Mouse (Mus musculus) megakaryocyte-erythroid progenitor cell, adult 5-6 weeks (primary cell): ENCODE measurements around the gene Zfand3. TPM values are rescaled to one million over a fixed set of nuclear protein-coding genes. Genes with fewer than 3 reads are reported as not detected.

Experiments used
- ATAC-seq: replicated peaks from 2 replicates; pipeline ENCODE4 v1.8.0; 2016; ENCODE audit warnings: mild to moderate bottlenecking, inconsistent platforms; ENCODE audit not compliant: severe bottlenecking, poor library complexity, low FRiP score, low TSS enrichment
- total RNA-seq, 2 experiments: library from RNA; stranded (forward) in 1 of 2; stranded (reverse) in 1 of 2; fragments of 200-1000, 215-1000 nt in 1 of 2; fragments of >200 nt in 1 of 2; fragmentation: Nextera tagmentation in 1 of 2; gene quantifications; 2 replicates each; pipeline ENCODE4 v1.2.3; 2014 to 2017

Zfand3 gene
- total RNA-seq, 2 experiments from 2014 or later = 4.9 to 9.5 TPM

- ATAC-seq = no peak
Measured at GRCm38 (mm10) chr17:30134955-30135735, 130.6 kb downstream of the Zfand3 start.

DNA sequence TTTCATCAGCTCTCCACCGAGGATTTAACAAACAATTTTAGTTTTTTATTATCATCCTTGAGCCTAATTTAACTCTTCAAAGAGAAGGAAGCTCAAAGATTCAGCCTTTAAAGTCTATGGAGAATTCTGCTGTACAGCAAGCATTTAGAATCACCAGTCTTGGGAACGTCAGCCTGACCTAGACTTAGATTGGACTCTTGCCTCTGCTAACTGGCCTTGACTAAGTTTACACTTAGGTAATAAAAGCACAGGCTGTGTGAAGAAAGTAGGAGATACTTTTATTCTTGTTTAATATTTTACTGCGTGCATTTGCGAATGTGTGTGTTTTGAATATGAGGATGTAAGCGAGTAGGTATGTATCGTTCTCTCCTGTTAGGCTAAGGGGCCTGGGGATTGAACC lies 131.4 kb downstream of the Zfand3 start:
- no peak for ATAC-seq

- no peak for ATAC-seq
Measured at GRCm38 (mm10) chr17:30136684-30137083, 132.2 kb downstream of the Zfand3 start.

- no peak for ATAC-seq
Measured at GRCm38 (mm10) chr17:30137115-30137514, 132.6 kb downstream of the Zfand3 start.

- no peak for ATAC-seq
Measured at GRCm38 (mm10) chr17:30144114-30144513, 139.6 kb downstream of the Zfand3 start.

- ATAC-seq = no peak
Measured at GRCm38 (mm10) chr17:30145596-30146149, 141.1 kb downstream of the Zfand3 start.

DNA sequence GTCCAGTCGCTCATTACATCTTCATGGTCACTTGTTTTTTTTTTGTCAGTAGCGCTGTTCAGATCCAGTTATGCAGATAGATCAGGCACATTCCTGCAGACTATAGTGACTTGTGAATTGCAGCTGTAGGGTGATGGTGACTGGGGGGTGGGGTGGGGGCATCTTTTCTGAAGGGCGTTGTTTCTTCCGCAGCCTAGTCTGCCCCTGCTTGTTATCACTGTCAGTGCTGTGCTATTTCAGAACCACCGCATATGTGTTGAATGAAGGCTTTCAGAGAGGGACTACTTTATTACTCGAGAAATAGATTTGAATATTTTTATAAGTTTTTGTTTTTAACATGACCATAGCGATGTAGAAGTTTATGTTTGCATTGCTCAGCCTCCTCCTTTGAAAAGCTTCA lies 142.0 kb downstream of the Zfand3 start:
- no peak for ATAC-seq

DNA sequence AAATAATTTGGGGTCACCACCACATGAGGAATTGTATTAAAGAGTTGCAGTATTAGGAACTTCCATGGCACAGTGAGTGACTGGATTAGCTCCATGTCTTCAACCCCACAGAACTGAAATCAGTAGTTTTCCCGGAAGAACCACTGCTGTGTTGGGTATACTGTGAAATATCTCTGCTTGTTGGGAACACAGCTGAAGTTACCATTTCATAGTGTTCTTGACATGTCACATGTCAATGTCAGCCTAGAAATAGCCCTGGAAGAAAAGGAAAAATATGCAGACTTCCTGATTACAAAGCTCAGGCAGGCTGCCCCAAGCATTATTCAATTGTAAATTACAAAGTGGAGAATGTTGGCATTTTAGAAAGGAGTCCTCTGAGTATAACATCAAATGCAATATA lies 143.4 kb downstream of the Zfand3 start:
- ATAC-seq = no peak

GRCm38 (mm10) chr17:30148320-30148719 lies 143.8 kb downstream of the Zfand3 start:
- ATAC-seq = no peak

GRCm38 (mm10) chr17:30149911-30150310 lies 145.4 kb downstream of the Zfand3 start:
- no peak for ATAC-seq

GRCm38 (mm10) chr17:30154144-30154543 lies 149.6 kb downstream of the Zfand3 start:
- ATAC-seq = no peak

DNA sequence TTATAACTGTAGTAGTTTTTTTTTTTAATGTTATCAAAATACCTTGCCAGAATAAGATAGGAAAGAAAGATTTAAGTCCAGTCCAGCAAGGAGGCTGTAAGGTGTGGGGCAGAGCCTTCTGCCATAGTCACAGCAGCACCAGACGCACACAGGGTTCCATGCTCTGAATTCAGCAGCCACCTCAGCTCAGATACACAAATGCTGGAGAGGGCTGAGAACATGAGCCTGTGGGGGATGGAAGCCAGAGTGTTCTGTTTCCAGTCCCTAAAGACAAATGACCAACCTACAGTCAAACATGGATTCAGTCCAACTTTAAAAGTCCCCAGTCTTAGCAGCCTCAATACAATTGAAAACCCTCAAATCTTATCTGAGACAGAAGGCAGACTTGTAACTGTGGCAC lies 150.3 kb downstream of the Zfand3 start:
- no peak for ATAC-seq

- no peak for ATAC-seq
Measured at GRCm38 (mm10) chr17:30155411-30155925, 150.9 kb downstream of the Zfand3 start.

DNA sequence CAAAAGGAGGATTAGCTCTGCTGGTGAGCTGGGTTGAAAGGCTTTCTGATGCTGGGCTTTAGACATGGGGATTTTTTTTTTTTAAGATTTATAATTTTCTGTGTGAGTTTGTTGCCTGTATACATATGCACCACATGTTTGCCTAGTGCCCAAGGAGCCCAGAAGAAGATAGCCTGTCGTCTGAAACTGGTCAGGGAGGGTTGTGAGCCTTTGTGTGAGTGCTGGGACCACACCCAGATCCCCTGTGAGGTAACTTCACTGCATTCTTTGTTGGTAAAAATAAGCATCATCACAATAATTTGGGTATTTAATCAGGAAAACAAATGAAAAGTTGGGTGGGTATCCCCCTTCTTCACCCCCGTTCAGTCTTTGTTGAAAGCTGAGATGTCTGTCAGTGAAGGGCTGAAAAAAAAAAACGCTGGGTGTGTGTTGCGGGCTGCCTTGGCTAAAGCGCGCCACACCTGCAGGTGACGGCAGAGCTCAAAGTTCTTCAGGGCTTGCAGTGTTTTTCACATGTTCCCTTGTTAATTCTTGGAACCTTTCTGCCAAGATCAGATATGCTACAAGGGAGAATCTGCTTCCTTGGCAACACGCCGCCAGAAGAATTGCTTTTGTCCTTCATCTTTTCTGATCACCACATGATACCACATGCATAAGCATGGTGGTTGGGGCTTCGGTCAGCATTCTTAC lies 154.0 kb downstream of the Zfand3 start:
- ATAC-seq = no peak

GRCm38 (mm10) chr17:30159341-30159740 lies 154.8 kb downstream of the Zfand3 start:
- no peak for ATAC-seq

GRCm38 (mm10) chr17:30160823-30161432 lies 156.4 kb downstream of the Zfand3 start:
- ATAC-seq = no peak

GRCm38 (mm10) chr17:30162983-30163382 lies 158.4 kb downstream of the Zfand3 start:
- no peak for ATAC-seq

DNA sequence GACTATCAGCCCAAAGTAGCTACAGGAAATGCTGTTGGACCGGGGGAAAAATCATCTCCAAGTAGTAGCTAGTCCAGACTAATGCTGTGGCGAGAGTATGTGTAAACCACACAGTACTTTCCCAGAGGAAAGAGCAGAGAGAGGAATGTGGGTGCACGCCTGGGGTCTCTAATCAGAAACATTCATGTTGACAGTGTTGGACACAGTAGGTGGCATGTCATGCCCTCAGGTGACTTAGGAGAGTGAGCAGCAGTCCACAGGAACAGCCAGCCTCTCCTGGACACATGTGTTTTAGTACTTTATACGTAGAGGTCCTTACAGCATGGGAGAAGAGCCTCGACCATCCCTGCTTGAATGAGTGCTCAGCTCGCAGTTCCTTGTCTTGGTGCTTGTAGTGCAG lies 159.3 kb downstream of the Zfand3 start:
- no peak for ATAC-seq

GRCm38 (mm10) chr17:30164818-30165217 lies 160.3 kb downstream of the Zfand3 start:
- ATAC-seq = no peak

DNA sequence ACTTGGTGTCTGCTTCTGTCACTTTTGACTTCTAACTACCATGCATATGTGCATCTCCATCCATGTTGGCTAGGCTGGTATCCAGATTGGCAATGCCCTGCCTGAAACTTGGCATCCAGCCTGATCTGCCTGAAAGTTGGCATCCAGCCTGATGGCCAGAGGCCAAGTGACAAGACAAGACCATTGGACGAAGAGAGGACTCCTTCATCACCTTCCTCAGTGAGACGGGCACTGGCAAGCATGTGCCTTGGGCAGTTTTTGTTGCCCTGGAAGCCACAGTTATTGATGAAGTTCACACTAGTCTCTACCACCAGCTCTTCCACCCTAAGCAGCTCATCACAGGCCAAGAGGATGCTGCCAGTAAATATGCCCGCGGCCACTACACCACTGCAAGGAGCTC lies 172.9 kb downstream of the Zfand3 start:
- ATAC-seq = no peak
